Mouse (Mus musculus): ENCODE data around the gene Pes1. TPM values are rescaled to one million over a fixed set of nuclear protein-coding genes. Genes with fewer than 3 reads are reported as not detected.

The Pes1 gene
- polyA plus RNA-seq (2016; fragmentation: Nextera tagmentation; extraction: Ambion mirVana) = 81.2 and 92.8 TPM in 2 replicates

GRCm38 (mm10) chr11:3963610-3964415 lies at the start of gene Pes1:
Pes1 (plus strand) TSS chr11:3963975.
- Histone ChIP-seq H3K4me3 (replicated peaks) (peak within 1 kb of the TSS; percentile 86), H3K27me3 (0 out of 2 replicates have a peak, but pooled peaks cover 4% of the 10 kb centered on the region), H3K27ac (peak within 1 kb of the TSS; percentile 57), H3K4me2 (peak within 1 kb of the TSS; percentile 86), H3K4me1 (peaks cover 17% of the 10 kb centered on the region), H3K36me3 (replicated peaks) (peaks cover 13% of the 10 kb centered on the region), H3K9me3 (no peaks in the 10 kb centered on the region), H3K9ac (peak within 1 kb of the TSS; percentile 83)
- ATAC-seq (ENCODE audit: low FRiP score) = peak; percentile 94
- under 1% methylated on average over 31 of the region's 31 CpGs for WGBS

DNA sequence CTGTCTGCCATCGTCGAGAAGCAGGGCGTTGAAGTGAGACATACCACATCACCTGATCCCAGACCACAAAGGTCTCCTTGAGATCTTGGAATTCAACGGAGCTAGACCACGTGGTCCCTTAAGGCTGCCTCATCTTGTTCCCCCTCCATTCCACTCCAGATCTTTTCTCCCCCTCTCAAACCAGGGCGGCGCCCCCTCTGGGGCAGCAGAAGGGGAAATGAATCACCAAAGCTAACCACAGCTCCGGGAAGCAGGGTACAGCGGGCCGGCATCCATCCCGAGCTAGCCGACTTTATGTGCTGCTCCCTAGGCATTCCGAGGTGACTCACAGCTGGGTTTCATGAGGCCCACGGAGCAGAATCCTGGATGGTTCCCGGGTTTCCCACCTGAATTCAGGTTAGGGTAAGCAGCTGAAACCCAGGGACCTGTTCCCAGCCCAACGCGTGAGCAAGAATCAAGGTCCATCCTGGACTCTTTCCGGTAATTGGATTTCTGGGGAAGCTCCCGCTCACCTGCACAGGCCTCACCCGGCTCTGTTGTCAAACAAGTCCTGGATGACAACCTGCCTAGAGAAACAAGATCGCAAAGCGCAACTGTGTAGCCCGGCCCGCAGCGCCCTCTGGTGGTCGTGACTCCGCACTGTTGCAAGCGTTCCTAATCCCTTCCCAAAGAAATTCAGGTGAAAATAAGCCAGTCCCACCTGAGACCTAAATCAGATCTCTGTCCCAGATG lies 49.5 kb upstream of the Pes1 start, which contains the start of gene Slc35e4:
Slc35e4 (minus strand) TSS at position 556 of the 732 bp plus-strand sequence.
- Histone ChIP-seq H3K4me2 (peak within 1 kb of the TSS; percentile 93), H3K9ac (peak within 1 kb of the TSS; percentile 70), H3K27me3 (peaks cover 22% of the 10 kb centered on the region), H3K27ac (peak within 1 kb of the TSS; percentile 65), H3K36me3 (replicated peaks) (no peaks in the 10 kb centered on the region), H3K4me3 (replicated peaks) (peak within 1 kb of the TSS; percentile 65), H3K4me1 (peaks cover 43% of the 10 kb centered on the region), H3K9me3 (no peaks in the 10 kb centered on the region)
- WGBS = under 1% methylated on average over 27 of the region's 28 CpGs
- peak; percentile 63 for ATAC-seq (ENCODE audit: low FRiP score)

- 64% methylated on average over 1 of the region's 1 CpGs for WGBS
- ATAC-seq (ENCODE audit: low FRiP score) = no peak
These were observed 45.0 kb upstream of the Pes1 start for GRCm38 (mm10) chr11:3918738-3919137.

GRCm38 (mm10) chr11:3920476-3920875 lies 43.3 kb upstream of the Pes1 start:
- Histone ChIP-seq H3K36me3 (replicated peaks) (peaks cover 18% of the 10 kb centered on the region; the same call in 1 of the 2 replicates), H3K9me3 (no peaks in the 10 kb centered on the region), H3K9ac (no peak overlapping the region), H3K27me3 (no peaks in the 10 kb centered on the region), H3K4me1 (no peaks in the 10 kb centered on the region), H3K4me3 (replicated peaks) (no peak overlapping the region), H3K27ac (no peak overlapping the region), H3K4me2 (no peak overlapping the region)
- 92% methylated on average over 7 of the region's 7 CpGs for WGBS
- ATAC-seq (ENCODE audit: low FRiP score) = no peak

More at GRCm38 (mm10) chr11:3918738-3919137, 45.0 kb upstream of the Pes1 start:
- no peaks in the 10 kb centered on the region for H3K27me3 ChIP-seq
- H3K4me3 ChIP-seq (replicated peaks) = no peak overlapping the region
- no peak overlapping the region for H3K27ac ChIP-seq
- peaks cover 9% of the 10 kb centered on the region; the same call in 1 of the 2 replicates for H3K36me3 ChIP-seq (replicated peaks)
- no peak overlapping the region for H3K9ac ChIP-seq
- H3K4me1 ChIP-seq = 0 out of 2 replicates have a peak, but pooled peaks cover 4% of the 10 kb centered on the region
- H3K9me3 ChIP-seq = no peaks in the 10 kb centered on the region
- H3K4me2 ChIP-seq = no peak overlapping the region

DNA sequence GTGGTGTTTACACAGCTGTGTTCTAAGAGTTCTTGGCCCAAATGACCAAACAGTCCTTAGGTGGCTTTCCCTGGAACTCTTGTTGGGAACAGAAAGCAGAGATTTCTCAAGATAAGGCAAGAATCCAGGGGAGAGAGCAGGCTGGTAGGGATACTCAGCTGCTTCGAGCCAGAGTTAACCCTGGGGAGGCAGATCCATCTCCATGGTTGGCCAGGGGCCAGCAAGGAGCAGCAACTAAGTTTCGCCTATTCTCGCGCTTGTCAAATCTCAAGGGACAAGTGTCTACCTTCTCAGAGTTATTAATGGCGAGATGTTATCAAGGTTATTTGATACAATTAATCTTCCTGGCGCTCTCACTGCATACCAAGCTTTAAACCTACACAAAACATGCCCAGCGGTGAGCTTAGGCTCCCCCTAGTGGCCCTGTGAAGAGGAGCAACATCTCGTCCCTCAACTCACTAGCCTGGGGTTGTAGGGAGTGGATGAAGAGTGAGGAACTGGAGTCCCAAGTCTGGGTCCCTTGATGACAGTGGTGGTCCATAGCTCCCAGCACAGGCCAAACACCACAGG lies 42.4 kb upstream of the Pes1 start:
- 0 out of 2 replicates have a peak, but pooled peaks have one; percentile 44 for ATAC-seq (ENCODE audit: low FRiP score)
- no peak overlapping the region for H3K9ac ChIP-seq
- no peak overlapping the region for H3K4me2 ChIP-seq
- H3K4me3 ChIP-seq (replicated peaks) = no peak overlapping the region
- H3K27ac ChIP-seq = no peak overlapping the region
- no peaks in the 10 kb centered on the region for H3K27me3 ChIP-seq
- 37% methylated on average over 8 of the region's 8 CpGs for WGBS
- no peaks in the 10 kb centered on the region for H3K9me3 ChIP-seq
- H3K36me3 ChIP-seq (replicated peaks) = peaks cover 18% of the 10 kb centered on the region; the same call in 1 of the 2 replicates
- no peaks in the 10 kb centered on the region for H3K4me1 ChIP-seq

- Histone ChIP-seq H3K9me3 (no peaks in the 10 kb centered on the region), H3K4me2 (no peak overlapping the region), H3K4me3 (replicated peaks) (no peak overlapping the region), H3K27me3 (no peaks in the 10 kb centered on the region), H3K27ac (no peak overlapping the region), H3K36me3 (replicated peaks) (peaks cover 18% of the 10 kb centered on the region; the same call in 1 of the 2 replicates), H3K9ac (no peak overlapping the region), H3K4me1 (no peaks in the 10 kb centered on the region)
- no peak for ATAC-seq (ENCODE audit: low FRiP score)
- 94% methylated on average over 9 of the region's 9 CpGs for WGBS
These were observed 41.7 kb upstream of the Pes1 start for GRCm38 (mm10) chr11:3922115-3922514.

- Histone ChIP-seq H3K9me3 (no peaks in the 10 kb centered on the region), H3K4me2 (no peak overlapping the region), H3K4me1 (no peaks in the 10 kb centered on the region), H3K4me3 (replicated peaks) (no peak overlapping the region), H3K36me3 (replicated peaks) (peaks cover 18% of the 10 kb centered on the region; the same call in 1 of the 2 replicates), H3K27me3 (no peaks in the 10 kb centered on the region), H3K9ac (no peak overlapping the region), H3K27ac (no peak overlapping the region)
- ATAC-seq (ENCODE audit: low FRiP score) = no peak
- WGBS = 96% methylated on average over 6 of the region's 6 CpGs
These were observed 41.0 kb upstream of the Pes1 start for GRCm38 (mm10) chr11:3922731-3923130.

GRCm38 (mm10) chr11:3925916-3926315 lies 37.9 kb upstream of the Pes1 start:
- H3K36me3 ChIP-seq (replicated peaks) = peaks cover 18% of the 10 kb centered on the region; the same call in 1 of the 2 replicates
- H3K9me3 ChIP-seq = no peaks in the 10 kb centered on the region
- WGBS = 92% methylated on average over 10 of the region's 10 CpGs
- H3K27me3 ChIP-seq = no peaks in the 10 kb centered on the region
- H3K27ac ChIP-seq = no peak overlapping the region
- no peak overlapping the region for H3K4me3 ChIP-seq (replicated peaks)
- no peak overlapping the region for H3K4me2 ChIP-seq
- H3K4me1 ChIP-seq = peaks cover 1% of the 10 kb centered on the region
- no peak for ATAC-seq (ENCODE audit: low FRiP score)
- no peak overlapping the region for H3K9ac ChIP-seq

DNA sequence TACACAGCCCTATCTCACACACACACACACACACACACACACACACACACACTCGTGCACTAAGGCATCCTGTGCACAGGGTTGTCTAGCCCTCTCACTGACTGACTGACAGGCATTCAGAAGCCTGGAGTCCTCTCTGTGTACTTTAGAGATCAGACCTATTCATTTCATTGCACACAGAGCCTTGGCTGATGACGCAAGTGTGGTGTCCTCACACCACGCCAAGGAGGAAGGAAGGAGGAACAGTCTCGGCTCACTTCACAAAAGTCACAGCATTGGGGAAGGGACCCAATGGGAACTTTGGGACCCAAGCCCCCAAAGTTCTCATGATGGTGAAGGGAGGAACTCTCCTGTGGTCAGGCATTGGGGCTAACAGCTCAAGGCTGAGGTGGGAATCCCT lies 33.8 kb upstream of the Pes1 start:
- WGBS = 83% methylated on average over 4 of the region's 4 CpGs

GRCm38 (mm10) chr11:3930931-3931330 lies 32.8 kb upstream of the Pes1 start:
- Histone ChIP-seq H3K9me3 (no peaks in the 10 kb centered on the region), H3K4me3 (replicated peaks) (peak overlapping the region; percentile 56; the same call in 1 of the 2 replicates), H3K4me2 (peak overlapping the region; percentile 86), H3K27ac (no peak overlapping the region), H3K36me3 (replicated peaks) (no peaks in the 10 kb centered on the region; the same call in 1 of the 2 replicates), H3K27me3 (no peaks in the 10 kb centered on the region), H3K4me1 (peaks cover 10% of the 10 kb centered on the region), H3K9ac (peak overlapping the region; percentile 58)
- no peak for ATAC-seq (ENCODE audit: low FRiP score)
- WGBS = 28% methylated on average over 6 of the region's 6 CpGs

More for the DNA sequence above, 33.8 kb upstream of the Pes1 start:
- H3K27me3 ChIP-seq = no peaks in the 10 kb centered on the region
- no peak for ATAC-seq (ENCODE audit: low FRiP score)
- H3K4me2 ChIP-seq = no peak overlapping the region
- no peaks in the 10 kb centered on the region; the same call in 1 of the 2 replicates for H3K36me3 ChIP-seq (replicated peaks)
- peaks cover 10% of the 10 kb centered on the region for H3K4me1 ChIP-seq
- H3K9ac ChIP-seq = no peak overlapping the region
- no peak overlapping the region for H3K4me3 ChIP-seq (replicated peaks)
- H3K9me3 ChIP-seq = no peaks in the 10 kb centered on the region
- H3K27ac ChIP-seq = no peak overlapping the region

- Histone ChIP-seq H3K4me2 (peak within 1 kb of the TSS; percentile 86), H3K9ac (peak within 1 kb of the TSS; percentile 58), H3K36me3 (replicated peaks) (no peaks in the 10 kb centered on the region), H3K4me3 (replicated peaks) (peak within 1 kb of the TSS; percentile 56), H3K9me3 (no peaks in the 10 kb centered on the region), H3K27ac (no peak within 1 kb of the TSS), H3K27me3 (no peaks in the 10 kb centered on the region), H3K4me1 (peaks cover 10% of the 10 kb centered on the region)
- 0% methylated on average over 20 of the region's 26 CpGs for WGBS
- ATAC-seq (ENCODE audit: low FRiP score) = peak; percentile 89
These were observed 32.1 kb upstream of the Pes1 start, which contains the start of gene Tcn2 for GRCm38 (mm10) chr11:3931511-3932211. Tcn2 (minus strand) TSS chr11:3932159.
